Mouse (Mus musculus) MEL-GATA-1-ER (cell line): Measurements from ENCODE around the gene Pnpla8.
"Not testable (repeated sequence)": the region's sequence is repeated elsewhere in the genome, so short reads cannot be mapped to it uniquely, and the experiment has no call there.

Experiments
- DNase-seq: peaks from one replicate; pipeline ENCODE4 v3.0.0-alpha.2; 2012; ENCODE audit warnings: low read depth; ENCODE audit errors: extremely low read depth

Gene Pnpla8

DNA sequence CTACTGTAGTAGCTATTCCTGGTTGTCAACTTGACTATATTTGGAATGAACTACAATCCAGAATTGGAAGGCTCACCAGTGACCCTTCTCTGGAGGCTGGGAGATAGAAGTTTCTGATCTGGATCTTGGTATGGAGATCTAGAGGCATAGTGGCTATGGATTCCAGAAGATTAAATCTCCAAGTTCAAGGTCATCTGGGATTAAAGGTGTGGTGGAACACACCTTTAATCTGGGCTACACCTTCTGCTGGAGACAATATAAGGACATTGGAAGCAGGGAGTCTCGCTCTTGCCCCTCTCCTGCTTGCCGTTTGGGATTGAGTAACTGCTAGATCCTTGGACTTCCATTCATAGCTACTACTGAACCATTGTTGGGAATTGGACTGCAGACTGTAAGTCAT, at the start of gene Pnpla8:
Pnpla8 (plus strand) TSS at position 301 of the 400 bp plus-strand sequence.
- DNase-seq = not testable (repeated sequence)

DNA sequence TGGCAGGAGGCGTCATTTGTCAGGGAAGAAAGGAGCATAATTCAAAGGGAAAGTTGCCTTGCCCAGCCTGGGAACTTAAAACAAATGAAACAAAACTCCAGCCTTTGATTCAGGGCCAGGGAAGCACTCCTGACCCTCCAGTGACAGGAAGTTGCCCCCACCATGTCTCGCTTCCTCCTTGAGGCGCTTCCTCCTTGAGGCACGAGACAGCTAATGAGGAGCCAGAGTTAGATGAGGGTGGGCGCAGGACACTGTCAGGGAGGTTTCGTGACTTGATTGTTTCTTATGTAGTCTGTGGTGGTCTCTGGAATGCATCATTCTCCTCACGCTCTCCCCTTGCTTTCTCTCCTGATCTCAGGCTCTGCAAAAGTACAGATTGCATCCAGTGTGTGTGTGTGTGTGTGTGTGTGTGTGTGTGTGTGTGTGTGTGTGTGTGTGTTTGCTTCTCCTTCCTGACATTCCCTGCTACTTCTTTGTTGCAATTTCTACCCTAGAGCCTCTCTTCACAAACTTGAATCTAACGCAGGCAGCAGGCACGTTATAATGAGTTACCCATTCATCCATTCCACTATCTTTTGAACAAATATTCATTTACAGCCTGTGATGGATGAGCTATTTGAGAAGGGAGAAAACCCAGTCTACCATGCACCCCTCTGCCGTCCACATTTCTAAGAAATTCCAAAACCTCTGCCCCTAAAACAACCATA, 44.7 kb upstream of the Pnpla8 start:
- DNase-seq = no peak

GRCm38 (mm10) chr12:44177038-44177355, 44.2 kb upstream of the Pnpla8 start:
- DNase-seq = no peak

DNA sequence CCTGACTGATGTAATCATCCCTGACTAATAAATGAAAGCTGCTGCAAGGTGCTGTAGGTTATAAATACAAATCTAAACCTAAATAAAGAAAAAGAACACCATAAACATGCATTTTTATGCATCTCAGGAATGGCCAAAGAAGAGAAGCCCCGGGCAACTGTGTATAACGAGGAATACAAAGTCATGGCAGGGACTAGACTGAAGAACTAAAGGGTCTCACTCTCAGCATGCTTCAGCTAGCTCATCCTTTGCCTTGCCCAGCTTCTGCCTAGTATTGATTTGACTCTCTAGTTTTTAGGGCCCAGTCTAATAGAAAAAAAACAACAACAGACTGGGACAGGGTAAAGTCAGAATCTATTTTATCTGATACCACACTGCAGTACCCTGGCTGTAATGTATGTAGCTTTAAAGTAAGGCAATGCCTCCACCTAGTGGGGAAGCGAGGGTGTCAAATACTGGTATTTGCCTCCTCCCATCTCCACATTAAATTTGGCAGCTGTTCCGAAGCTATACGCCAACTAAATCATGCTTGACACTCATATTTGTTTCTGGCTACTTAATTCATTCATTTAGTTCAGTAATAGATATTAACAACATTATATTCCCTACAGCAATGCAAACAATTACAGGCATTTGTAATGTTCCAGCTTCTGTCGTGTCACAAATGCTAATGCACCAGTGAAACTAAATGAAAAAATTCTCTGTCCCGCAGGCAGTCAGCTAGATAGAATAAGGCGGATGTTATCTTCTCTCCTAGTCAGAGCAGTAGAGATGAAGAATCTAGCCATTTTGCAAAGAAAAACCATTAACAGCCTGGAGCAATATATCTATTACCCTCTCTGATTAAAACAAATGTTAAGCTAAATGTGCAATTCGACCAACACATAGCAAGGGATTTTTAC, 39.8 kb upstream of the Pnpla8 start:
- peak; percentile 9 for DNase-seq

GRCm38 (mm10) chr12:44197873-44198525, 23.2 kb upstream of the Pnpla8 start:
- DNase-seq = peak; percentile 82

- no peak for DNase-seq
Observed at GRCm38 (mm10) chr12:44209141-44209823, 11.9 kb upstream of the Pnpla8 start.

DNA sequence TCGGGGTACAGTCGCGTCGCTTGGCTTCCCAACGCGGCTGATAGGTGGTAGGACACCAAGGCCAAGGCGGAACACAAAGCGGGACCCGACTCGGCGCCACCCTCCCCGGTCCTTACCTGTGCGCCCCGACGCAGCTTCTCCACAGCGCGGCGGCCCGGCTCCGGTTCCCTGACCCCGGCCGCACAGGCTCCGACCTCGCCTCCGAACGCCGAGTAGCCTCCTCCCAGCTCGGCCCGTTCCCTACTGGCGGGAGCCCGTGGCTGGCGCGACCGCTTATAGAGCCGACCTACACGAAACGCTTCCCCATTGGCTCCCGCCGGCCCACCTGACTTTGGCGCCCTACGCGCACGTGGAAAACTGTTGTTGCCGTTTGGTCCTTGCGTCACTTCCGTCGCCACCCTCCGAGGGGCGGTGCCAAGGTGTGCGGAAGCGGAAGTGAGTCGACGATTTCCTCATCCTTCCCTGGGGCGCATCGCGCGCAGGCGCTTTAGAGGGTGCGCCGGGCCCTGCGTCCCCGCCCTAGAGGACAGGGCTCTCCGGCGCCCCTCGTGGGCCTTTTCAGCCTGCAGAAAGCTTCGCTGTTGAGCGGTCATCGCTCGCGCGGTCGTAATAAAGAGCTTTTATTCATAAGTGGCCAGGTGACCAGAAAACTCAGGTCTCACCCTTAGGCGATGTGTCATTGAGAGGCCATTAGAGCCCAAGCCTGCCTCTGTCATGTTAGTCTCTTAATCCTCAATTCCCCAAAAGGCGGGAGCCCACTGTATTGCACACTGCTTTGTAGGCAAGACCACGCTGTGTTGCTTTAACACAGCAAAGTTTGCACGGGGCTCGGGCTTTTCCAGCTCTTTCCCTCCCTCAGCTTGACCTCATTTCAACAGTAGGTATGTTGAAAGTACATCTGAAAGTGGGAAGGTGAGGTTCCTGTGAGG, 11.1 kb upstream of the Pnpla8 start, which contains the start of gene Dnajb9:
Dnajb9 (minus strand) TSS at position 503 of the 929 bp plus-strand sequence.
- peak; percentile 83 for DNase-seq

DNA sequence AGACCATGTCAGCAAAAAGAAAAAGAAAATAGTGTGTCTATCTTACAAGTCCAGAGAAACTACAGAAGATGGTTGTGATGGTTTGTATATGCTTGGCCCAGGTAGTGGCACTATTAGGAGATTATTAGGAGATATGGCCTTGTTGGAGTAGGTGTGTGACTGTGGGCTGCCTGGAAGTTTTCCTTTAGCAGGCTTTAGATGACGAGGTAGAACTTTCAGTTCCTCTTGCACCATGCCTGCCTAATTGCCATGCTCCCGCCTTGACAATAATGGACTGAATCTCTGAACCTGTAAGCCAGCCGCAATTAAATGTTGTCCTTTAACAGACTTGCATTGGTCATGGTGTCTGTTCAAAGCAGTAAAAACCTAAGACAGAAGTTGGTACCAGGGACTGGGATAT, 9.6 kb upstream of the Pnpla8 start:
- DNase-seq = no peak

DNA sequence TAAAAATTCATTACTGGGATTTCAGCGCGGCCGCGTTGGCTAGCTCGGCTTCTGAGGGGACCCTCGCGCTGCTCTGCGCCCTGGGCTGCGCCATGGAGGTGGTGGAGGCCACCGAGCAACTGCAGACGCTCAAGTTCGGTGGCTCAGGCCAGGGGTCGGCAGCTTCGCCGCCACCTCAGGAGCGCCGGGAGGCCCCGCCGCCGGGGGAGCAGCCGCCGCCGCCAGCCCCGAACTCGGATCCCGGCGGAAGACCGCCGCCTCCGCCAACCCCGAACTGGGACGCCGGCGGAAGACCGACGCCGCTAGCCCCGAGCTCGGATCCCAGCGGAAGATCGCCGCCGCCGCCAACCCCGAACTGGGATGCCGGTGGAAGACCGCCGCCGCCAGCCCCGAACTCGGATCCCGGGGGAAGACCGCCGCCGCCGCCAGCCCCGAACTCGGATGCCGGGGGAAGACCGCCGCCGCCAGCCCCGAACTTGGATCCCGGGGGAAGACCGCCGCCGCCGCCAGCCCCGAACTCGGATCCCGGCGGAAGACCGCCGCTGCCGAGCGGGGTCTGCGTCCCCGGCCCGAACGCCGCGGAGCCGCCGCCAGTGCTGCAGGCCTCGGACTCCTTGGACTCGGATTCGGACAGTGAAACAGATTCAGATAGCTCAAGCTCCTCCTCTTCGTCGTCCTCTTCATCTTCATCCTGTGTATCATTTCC, 634 bp downstream of the Pnpla8 start:
- DNase-seq = no peak

DNA sequence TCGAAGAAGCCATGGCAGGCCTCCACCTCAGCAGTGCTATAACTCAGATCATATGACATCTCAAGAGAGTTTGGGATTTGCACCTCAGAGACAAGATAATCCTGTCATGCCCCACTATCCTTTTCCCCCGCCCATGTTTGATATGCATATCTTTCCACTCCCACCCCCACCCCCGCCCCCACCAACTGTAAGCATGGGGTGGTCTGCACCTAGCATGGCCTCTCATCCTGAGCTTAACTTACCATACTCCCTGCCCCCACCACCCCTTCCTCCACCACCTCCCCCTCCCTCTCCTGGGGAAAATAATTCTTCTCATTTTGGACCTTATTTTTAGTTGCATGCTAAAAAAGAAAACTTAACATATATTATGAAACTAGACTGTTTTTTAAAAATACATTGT, 1.9 kb downstream of the Pnpla8 start:
- DNase-seq = no peak

DNA sequence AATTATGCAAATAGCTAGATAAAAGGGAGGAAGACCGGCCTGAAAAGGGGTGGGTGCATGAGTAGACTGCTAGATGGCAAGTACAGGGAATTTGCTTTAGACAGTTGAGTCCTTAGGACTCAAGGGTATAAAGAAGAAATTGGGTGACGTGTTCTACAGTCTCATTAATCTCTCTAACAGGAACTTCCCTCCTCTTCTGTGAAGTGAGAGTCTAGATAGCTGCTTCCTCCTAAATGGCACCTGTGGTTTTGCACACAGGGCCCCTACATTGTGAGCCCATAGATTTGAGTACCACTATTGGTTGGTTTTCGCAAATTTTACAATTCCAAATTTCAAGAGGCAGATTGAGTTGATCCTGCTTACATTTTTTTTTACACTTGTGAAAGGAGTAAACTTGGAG, 3.5 kb downstream of the Pnpla8 start:
- DNase-seq = no peak

DNA sequence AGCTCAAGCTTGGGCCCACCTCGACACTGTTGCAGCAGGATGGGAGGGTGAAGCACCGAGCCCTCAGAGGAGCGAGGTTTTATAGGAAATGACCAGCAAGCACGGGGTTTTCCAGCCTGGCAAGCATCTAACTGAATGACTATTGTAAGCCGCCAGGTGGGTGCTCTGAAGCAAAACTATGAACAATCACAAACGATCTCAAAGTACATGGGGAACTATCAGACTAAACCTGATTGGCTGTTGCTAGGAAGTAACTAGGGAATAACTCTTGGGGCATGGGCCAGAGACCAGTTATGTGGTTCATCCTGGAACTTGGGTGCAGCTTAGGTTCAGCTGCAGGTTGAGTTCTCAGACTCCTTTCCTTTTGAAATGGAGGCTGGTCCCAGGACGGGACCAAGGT, 19.9 kb downstream of the Pnpla8 start:
- DNase-seq = no peak

DNA sequence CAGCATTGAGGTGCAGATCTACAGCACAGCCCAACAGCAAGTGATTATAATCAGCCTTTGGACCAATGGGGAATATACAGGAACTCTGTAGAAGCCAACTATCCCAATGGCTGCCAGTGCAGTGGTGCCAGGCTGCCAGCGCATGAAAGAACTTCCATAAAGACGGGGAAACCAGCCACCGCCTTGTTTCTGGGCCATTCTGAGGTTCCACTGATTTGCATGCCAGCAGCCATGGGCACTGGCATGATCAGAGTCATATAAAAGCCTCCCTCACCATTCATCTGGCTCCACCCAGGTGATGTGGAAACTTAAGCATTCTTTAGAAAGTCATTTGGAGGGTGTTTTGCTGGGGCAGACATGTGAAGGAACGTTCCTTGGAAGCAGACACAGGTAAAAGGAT, 21.2 kb downstream of the Pnpla8 start:
- DNase-seq = no peak

DNA sequence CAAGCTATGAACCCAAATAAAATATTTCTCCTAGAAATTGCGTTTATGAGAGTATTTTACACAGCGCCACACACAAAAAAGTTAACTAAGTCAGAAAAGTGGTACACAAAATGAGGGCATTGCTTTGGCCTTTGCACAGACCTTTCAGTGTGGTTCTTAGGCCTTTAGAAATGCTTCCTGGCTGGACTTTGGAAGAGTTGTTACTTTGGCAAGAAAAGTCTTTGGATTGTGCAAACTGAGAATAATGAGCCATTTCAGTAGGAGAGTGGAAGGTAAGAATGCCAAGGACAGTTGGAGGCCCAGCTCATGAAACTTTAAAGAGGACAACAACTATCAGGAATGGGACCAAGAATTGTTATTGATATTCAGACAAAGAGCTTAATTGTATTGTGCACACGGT, 24.6 kb downstream of the Pnpla8 start:
- no peak for DNase-seq

DNA sequence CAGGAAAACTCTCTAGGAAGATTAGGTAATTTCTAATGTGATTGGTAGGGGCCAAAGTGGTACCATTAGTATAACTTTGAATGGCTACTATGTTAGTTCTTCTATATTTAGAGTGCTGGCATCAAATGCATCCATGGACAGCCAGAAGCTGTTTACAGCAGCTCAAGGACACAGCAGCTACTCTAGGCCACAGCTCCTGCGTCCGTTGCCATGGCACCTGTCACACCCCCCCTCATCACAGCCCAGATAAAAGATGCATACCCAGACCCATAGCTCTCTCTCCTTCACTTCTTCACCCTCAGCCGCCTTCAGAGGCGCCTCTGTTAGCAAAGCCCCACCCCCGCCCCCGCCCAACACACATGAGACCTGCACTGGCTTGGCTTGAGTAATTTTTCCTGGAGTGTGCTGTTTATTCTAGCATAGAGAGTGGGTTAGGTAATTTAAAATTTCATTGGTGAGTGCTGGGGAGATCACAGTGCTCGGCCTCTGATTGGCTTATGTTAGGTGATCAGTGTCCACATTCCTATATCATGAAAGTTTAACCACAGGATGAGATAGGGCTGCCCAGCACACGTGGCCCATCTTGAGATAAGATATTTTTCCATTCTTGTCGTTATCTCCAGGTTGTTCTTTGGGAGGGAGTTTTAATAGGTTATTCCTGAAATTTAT, 27.3 kb downstream of the Pnpla8 start:
- no peak for DNase-seq

DNA sequence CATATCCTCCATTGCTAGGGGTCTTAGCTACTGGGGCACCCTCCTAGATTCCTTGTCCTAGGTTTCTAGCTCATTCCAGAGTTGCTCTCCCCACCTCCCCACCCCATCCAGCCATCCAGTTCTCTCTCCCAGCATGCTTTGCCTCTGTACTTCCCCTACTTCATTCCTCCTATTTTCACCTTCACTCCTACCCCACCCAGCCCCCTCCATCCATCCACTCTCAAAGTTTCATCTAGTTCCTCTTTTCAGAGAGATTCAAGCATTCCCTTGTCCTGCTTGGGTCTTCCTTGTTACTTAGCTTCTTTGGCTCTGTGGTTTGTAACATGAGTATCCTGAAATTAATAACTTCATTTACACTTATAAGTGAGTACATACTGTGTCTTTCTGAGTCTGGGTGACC, 41.4 kb downstream of the Pnpla8 start:
- DNase-seq = no peak

GRCm38 (mm10) chr12:44265651-44266050, 44.5 kb downstream of the Pnpla8 start:
- DNase-seq = no peak

- DNase-seq = no peak
Observed at GRCm38 (mm10) chr12:44267196-44267595, 46.0 kb downstream of the Pnpla8 start.

GRCm38 (mm10) chr12:44268728-44269302, 47.6 kb downstream of the Pnpla8 start:
- peak; percentile 87 for DNase-seq
